In genomic region chr11:105502311-105502710, GRCm38 (mm10) we compare ENCODE assay signal across 17 mouse cellular contexts. TPM values are rescaled to one million over a fixed set of nuclear protein-coding genes. Genes with fewer than 3 reads are reported as not detected.
"Had no signal": no experiment of that assay in that cellular context is flagged by ENCODE, and none has a peak within 500 bp of the region (broad histone marks: within the 10 kb centered on the region; RNA-seq: fewer than 3 reads in every experiment).

No protein-coding gene starts in this region.

- H3K27ac ChIP-seq: left cerebral cortex, adult 2 months; limb, embryonic 12.5 days; liver, embryonic 15.5 days; macrophage had no signal

- H3K9ac ChIP-seq: limb, embryonic 12.5 days; liver, embryonic 15.5 days; lung, embryonic 14.5 days had no signal

- H3K4me2 ChIP-seq: limb, embryonic 12.5 days; liver, embryonic 15.5 days; lung, embryonic 14.5 days had no signal

- H3K36me3 ChIP-seq: limb, embryonic 12.5 days; liver, embryonic 15.5 days had no signal

- H3K27me3 ChIP-seq: limb, embryonic 12.5 days had no signal

- DNase-seq: kidney, adult 2 months; kidney, postnatal 25 days; liver; lung, embryonic 14.5 days; lung, postnatal 10 days; midbrain, embryonic 14.5 days; right cerebral cortex, adult 18-20 months; right cerebral cortex, postnatal 25 days; thymus, postnatal 4 days had no signal

- H3K4me3 ChIP-seq: left cerebral cortex, adult 2 months; limb, embryonic 12.5 days; liver, embryonic 15.5 days had no signal

- H3K9me3 ChIP-seq: limb, embryonic 12.5 days; liver, embryonic 15.5 days had no signal

- H3K4me1 ChIP-seq: liver, embryonic 15.5 days had no signal

RNA-seq across cellular contexts. Expression of gene March10, which starts 45.8 kb away (rescaled TPM):
- total RNA-seq: monocyte, adult 5-6 weeks had no signal
- polyA plus RNA-seq: limb, embryonic 12.5 days; liver, embryonic 15.5 days; lung, embryonic 14.5 days; macrophage; small intestine, adult 2 months; stomach, embryonic 16.5 days; thymus, postnatal 0 days had no signal
